Mouse (Mus musculus): ENCODE measurements at regions not wholly inside any gene's neighbourhood (a gene's known extent, or its start where the extent isn't known, plus 50 kb on each side); places are given as distances from the start of the nearest gene placed in this dataset.

DNA sequence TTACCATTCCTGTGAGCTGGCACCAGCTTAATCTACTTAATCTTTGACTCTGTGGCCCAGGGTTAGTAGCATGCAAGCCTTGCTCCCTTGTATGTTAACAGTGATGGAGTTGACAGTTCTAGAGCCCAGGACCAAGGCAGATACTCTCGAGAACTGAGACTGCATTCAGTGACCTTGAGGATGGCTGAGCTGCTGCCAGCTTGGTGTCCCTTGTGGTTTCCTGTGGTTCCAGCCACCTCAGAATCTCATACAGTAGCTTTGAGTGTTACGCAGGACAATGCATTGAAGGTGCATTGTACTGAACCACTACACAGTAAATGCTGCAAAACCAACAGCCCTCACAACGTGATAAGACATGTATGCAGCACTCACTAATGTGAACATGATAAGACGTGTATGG, 90.6 kb downstream of the Zfp706 start:
- no peak for DNase-seq

DNA sequence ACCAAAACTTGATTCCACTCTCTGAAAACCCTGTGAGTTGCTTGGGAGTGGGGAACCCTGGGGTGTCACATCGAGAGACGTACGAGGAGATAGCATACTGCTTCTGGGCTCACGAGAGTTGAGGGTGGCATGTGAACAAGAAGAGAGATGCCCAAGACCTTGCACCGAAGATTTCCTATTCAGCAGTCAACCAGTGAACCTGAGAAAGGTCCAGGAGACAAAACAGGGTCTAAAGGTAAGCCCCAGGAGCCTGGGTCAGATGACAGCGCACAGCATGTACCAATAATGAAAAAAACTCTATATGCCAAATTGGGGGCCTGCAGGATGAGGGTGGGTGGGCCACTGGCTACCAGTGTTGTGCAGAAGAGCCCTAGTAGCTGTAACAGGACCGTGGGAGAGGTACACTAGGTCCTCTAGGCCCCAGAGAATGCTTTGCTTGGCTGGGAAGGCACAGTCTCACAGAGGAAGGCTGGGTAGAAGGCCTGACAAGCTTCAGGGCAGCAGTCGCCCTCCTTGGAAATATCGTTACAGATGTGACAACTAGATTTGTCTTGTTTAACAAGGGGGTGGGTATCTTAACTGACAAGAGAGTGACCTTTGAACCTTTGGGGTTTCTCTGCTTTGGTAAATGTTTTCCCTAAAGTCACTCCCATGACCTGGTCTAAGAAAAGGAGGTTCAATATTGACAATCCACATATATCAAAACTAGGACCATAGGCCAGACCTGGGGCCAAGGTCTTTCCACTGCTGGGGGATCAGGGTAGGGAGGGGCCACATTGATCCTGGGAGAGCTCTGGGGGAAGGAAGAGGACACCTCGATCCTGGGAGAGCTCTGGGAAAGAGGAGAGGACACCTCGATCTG, 93.1 kb downstream of the Zfp706 start:
- no peak for DNase-seq

DNA sequence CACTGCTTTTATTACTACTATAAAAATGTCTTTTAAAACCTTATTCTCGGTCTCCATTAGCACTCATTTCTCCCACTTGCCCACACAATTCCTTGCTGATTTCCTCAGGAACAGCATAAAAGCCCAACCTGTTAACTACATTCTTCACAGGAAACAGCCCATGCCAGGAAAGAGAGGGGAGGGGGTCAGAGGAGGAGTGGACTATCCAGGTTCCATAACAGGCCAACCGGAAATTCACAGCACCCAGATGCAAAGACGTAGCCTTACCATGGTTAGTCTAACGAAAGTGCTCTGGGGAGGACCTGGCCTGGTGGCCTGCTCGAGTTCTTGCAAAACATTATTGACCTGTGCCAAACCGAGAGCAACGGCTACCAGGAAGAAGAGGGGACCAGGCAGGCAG, 94.3 kb downstream of the Zfp706 start:
- DNase-seq: no peak

DNA sequence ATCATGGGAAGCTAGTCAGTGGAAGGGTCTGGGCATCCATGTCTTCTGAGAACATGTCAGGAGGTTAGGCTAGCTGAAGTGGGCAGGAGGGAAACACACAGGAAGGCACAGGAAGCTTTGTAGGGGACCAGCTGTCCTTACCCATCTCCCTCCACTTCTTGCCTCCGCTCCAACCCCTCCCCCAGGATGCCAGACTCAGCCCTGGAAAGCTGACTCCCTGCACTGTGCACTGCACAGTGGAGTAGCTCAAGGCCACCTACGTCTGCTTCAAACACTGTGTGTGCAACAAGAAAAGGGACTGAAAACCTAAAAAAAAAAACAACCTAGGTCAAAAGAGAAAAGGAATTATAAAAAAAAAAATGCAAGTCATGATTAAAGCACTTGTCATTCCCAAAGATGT, 97.3 kb downstream of the Zfp706 start:
- no peak for DNase-seq

DNA sequence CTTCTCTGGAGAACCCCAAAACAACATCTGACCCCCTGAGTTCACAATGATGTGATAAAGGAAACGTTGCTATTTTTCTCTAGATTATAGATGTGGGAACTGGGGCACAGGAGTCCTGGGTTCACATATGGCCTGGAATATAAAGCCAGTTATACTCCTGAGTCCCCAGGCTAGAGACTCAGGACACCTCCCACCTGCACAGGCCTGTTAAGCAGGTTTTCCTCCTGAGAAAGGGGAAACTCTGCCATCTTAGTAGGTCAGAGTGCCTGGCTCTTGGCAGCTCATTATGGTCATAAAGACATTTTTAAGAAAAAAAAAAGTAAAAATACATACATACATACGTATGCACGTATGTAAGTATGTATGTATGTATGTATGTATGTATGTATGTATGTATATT, 98.1 kb downstream of the Zfp706 start:
- DNase-seq: no peak

DNA sequence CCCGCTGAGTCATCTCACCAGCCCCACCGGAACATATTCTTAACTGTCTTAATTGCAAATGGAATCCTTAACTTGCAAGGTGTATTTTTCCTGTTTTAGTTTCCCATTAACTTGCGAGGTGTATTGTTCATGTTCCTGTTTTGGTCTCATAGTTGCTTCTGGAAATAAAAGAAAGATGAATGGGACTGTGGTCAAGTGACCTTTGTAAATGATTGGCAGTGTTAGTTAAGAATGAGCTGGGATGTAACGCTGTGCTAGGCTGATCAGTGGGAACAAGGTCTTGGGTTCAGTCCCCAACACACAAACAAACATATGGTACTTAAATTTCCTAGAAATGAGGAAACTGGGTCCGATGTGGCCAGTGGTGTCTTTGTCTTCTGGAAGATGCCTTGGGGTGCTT, 100.8 kb downstream of the Zfp706 start:
- DNase-seq: no peak

DNA sequence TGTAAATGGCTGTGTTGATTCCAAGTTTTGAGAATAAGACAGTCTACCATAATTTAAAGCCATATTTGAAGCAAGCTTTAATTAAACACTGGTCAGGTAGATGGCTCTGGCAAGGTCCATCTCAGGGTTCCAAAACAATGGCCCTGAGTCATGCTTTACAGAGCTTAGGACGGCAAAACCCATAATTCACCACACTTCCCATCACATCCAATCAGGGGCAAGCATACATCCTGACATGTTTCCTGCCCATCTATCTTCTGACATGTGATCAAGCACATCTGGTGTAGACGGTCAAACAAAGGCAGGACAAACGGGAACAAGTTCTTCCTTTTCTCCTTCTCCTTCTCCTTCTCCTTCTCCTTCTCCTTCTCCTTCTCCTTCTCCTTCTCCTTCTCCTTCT, 101.5 kb downstream of the Zfp706 start:
- DNase-seq: no peak

DNA sequence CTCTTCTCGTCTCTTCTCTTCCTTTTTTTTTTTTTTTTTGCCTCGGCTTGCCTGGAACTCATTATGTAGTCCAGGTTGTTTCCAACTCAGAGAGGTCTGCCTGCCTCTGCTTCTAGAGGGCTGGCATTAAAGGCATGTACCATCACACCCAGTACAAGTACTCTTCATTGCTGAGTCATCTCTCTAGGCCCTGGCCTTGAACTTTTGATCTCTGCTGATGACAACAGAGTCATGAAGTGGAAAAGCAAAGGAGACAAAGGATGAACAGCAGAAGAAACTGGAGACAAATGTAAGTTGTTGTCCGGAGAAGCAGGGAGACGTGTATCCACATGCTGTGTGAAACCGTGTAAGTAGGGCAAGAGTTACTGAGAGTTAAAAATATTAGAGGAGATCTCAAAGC, 103.7 kb downstream of the Zfp706 start:
- no peak for DNase-seq

DNA sequence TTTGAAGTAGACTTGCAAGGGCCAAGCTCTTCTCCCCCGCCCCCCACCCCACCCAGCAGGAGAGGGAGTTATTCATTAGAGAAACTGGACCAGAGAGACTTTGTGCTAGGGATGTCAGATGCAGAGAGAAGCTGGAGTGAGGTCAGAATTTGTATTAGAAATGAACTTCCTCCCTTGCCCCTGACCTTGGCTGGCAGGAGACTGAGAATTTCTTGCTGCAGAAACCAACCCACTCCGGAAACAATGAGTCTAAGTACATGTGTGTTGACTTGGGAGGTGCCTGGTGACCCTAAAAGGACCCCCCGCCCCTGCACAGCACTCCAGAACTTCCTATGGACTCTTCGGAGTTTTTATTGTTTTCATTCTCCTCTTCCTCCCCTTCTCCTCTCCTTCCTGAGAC, 104.3 kb downstream of the Zfp706 start:
- DNase-seq: no peak

DNA sequence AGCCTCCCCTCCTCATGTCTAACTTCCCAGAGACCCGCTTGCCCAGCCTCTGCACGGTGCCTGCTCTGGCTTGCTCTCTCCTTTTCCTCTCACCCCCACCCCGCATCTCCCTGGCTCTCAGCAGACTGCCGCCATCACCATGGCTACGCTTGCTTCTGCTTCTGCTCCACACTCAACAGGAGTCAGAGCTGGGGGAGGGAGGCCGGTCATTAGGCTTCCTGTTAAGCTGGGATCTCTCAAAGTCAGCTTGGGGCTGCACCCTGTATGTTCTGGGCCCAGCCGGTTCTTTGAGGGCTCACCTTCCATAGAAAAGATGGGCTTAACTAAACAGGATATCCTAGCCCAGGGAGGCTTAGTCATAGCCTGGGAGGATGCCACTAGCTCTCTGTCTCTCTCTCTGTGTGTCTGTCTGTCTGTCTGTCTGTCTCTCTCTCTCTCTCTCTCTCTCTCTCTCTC, 105.7 kb downstream of the Zfp706 start:
- DNase-seq: peak; percentile 53 to 56

DNA sequence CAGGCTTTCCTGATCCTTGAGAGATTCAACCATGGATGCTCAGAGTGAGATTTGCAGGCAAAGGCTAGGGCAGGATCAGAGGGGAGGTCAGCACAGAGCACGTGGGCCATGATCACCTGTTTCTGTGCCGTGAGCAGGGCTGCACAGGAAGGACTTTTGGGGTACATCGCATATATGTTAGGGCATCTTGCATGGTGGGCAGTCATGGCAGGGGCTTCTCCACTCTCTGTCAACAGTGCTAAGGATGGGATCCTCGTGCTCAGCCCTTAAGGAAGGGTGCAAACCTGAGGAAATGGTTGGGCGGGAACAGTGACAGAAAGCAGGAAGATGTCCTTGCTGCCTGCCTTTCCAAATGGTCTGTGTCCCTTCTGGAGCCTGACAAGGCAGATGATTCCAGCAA, 106.2 kb downstream of the Zfp706 start:
- DNase-seq: no peak

DNA sequence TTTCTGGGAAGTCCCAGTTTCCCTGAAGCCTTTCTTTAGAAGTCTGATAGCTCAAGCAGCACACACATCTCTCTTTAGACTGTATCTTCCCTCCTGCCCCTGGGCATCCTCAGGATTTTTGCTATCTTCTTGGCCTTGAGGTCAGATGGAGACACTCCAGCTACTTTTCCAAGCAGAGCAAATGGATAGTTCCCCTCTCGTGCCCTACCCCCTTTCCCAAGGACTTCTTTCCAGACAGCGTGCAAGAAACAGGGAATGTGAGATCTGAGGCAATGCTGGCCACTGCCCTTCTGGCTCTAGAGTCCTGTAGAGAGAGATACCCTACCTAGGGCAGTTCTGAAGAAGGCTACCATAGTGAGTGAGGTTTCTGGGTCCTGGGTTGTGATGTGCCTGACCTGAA, 106.6 kb downstream of the Zfp706 start:
- no peak for DNase-seq

DNA sequence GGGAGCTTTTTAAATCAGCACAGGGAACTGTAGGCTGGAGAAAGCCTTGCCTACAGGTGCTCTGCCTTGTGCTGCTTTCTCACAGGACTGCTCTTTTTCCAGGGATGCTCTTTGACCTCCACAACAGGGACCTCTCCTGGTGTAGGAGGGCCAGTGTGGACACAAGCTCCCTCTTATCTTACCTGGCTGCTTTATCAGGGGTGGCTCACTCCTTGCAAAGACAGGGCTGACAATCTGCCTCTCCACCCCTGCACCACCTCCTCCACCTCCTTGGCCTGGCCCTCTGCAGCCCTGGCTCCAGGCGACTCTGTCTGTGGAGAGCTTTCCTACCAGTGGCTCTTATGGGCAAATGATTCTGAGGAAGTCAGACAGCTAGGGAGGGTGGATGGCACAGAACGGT, 107.7 kb downstream of the Zfp706 start:
- DNase-seq: no peak

DNA sequence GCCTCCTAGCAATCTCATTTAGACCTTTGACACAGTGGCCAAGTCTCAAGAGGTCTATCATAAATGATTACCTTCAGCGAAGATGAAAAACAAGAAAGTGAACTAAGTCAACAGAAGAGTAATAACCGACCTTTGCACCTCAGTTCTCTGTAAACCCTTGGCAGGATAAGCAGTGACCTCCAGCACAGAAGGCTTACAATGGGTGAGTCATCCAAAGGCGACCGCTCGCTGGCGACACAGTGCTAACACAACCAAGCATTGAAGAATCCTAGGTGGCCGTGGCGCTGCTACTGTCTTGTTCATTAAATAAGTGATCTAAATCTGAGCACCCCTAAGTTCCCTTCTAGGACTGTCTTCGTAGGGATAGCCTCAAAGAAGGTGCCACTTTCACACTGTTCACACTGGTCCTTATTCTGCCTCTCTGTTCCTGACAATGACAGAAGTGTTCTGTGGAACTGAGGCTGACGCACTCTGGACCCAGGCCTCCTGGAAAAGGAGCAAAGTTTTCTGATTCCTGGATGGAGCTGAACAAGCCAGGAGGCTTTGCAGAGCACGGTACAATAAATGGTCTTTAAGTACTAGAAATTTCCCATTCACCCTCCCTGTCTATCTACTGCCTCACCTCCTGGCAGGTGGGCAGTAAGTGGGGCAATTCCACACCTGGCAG, 108.6 kb downstream of the Zfp706 start:
- DNase-seq: no peak

DNA sequence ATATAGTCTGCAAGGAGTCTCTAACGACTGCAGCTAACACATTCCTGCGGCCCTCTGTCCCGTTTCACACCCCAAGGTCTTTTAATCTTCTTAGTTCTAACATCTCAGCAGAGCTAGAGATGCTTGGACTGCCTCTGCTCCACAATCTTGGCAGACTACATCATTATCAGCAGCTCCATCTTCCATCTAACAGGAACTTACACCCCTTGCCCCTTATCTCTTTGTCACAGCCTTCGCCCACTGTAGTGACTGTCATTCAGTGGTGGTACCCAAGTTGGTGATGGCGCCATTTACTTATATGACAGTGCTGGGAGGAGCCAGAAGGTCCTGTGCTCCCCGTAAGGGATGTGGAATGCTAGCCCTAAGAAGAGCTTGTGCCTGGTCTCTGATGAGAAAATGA, 109.2 kb downstream of the Zfp706 start:
- no peak for DNase-seq

DNA sequence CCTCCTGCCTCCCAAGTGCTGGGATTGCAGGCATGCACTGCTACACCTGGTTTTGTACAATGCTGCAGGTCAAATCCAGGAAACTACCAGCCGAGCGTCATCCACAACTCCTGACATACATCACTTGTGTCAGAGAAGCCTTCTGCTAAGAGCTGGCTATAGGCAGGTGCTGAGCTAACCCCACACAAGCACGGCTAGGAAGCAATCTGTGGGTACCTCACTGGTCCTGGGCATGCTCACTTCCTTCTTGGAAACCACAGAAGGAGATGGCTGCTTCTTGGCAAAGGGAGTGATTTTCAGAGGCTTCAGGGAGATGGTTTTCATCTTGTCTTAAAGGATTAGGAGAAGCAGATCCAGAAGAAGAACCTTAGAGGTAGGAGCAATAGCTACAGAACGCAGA, 111.3 kb downstream of the Zfp706 start:
- DNase-seq: no peak

DNA sequence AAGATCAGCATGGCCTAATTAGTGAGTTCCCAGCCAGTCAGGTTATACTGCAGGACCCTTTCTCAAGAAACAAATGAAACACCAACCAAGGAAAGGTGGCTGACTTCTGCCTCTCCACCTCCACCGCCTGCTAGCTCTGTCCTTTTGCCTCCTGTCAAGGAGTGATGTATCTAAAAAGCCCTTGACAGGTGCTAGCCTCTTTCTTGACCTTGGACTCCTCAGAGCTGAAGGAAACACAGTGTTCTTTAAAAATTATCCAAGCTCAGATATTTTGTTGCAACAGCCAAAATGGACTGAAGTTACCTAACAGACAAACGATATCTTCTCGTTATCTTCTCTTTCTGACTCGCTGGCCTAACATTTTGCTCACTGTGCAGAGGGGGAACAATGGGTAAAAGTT, 112.5 kb downstream of the Zfp706 start:
- DNase-seq: no peak

DNA sequence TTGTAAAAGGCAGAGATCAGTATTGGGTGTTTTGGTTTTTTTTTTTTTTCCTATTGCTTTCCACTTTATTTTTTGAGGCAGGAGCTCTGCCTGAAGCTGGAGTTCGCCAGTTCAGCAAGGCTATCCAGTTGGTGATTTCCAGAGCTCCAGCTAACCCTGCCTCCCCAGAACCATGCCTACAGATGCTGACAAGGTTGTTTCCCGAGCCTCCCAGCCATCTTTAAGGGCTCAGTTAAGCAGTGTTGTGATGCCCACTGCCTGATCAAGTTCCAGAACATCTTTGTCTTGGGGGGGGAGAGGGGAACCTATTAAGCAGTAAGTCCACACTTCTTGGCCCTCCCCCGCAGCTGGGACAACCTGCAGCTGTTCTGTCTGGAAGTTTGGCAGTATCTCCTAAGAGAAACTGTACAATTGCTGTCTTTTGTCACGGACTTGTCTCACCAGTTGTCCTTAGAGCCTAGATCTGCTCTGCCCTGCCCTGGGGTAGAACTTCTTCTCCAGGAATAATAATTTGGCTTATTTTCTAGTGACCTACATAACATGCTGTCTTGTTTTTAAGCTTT, 114.1 kb downstream of the Zfp706 start:
- peak in 1 of 2 experiments; percentile 14 for DNase-seq

DNA sequence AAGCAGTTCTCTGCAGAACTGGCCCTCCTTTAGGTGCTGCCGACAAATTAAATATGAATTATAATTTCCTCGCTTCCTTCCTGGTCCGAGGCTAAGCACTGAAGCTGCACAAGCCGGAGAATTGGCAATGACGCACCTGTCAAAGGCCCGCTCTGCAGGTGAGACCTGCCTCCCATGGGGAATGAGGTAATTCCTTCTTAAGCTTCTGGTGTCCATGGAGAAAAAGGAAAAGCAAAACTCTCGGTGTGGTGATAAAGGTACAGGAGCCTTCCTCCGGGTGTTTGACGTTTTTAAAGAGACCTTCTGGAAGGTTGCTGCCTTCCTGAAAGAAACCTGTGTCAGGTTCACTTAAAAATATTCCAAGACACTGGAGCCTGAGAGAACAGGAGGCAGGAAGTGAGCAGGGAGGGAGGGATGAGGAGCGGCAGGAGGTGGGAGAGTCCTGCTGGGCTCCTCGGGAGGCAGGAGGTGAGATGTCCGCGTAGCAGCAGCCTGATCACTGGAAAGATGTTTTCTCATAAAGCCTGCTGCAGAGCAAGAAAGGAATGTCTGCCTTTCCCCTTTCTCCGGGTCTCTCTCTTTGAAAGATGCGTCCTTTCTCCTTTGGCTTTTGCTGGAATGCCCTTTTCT, 114.9 kb downstream of the Zfp706 start:
- DNase-seq: peak; percentile 72 to 73

DNA sequence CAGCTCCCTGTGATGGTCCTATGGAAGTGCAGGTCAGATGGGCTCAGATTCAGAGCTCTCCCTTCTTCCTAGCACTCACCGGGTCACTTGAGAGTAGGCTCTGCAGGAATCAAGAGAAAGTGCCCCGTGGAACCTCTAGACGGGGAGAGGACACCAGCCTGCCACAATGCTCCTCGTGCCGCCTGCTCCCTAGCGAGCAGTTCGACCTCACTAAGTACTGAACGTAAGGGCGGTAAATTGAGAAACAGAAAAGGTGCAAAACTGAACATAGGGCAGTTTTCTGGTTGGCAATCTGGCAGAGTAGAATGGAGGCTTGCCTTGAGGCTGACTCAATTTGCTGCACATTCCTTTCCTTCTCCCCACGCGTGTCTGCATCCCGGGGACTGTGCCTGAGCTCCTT, 115.7 kb downstream of the Zfp706 start:
- peak; percentile 34 to 47 for DNase-seq

DNA sequence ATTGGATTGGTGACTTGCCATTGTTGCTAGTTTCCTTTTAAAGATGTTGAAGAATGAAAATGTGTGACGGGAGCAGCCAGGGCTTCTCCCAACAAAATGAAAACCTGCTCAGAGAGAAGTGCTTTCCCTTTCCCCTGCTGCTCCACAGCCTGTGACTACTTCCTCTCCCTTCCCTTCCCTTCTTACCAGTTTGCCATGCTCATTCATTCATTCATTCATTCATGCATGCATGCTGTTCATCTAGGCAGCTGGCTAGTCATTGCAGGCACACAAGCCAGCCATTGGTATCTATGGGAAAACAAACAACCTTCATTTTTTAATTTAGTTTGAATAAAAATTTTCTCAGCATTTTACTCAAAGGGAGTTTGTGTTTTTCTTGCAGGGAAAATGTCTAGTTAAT, 116.3 kb downstream of the Zfp706 start:
- DNase-seq: no peak

DNA sequence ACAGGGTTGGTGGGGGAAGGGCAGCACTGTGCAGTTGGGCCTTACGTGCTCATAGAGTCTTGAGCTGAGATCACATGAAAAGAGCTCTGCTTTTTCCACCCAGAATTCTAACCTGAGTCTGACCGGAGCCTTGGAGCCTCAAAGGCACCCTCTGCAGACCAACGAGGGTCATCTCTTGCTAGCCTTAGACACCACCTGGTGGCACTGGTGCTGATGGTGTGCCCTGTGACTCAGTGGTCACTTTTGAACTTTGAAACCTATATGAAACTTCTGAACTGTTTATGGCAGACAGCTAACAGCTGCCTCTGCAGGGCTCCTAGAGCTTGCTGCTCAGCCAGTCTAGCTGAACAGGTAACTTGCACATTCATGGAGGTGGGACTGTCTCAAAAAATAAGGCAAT, 118.5 kb downstream of the Zfp706 start:
- DNase-seq: no peak

DNA sequence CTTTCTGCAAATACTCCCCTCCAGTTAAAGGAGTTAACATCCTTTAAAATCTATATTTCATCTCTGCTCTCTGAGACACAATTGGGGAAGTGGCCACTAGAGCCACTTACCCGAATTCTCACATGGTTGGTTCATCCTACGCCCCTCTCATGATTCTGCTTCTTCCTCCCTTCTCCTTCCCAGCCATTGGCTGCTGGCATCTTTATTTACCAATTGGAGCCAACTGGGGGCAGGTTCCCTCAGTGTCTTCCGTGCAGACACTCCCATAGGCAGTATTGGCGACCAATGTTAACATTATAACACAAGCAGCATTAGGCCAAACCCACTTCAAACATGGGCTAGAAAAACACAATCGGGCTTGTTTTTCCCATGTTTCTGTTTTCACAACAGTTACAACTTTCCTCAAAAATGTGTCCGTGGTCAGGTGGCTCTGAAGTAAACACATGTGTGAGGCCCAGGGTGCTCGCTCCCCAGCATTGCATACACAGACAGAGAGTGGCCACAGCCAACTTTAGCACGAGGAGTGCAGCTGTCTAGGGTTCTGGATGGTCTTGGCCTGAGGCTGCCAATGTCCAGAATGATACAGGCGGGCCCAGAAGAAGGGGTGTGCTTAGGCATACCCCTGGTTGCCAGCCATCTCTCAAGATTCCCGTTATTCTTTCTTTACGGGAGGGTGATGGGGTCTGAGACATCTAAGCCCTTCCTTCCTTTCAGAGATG, 119.1 kb downstream of the Zfp706 start:
- DNase-seq: no peak

Data from cerebellum, adult 18-20 months (tissue).